Mouse (Mus musculus): ENCODE measurements around the gene Zfp472. TPM values are rescaled to one million over a fixed set of nuclear protein-coding genes. Genes with fewer than 3 reads are reported as not detected.

Zfp472 gene
- polyA plus RNA-seq (2015; fragmentation: Nextera tagmentation; extraction: Ambion mirVana): 8.1 and 8.4 TPM in 2 replicates

DNA sequence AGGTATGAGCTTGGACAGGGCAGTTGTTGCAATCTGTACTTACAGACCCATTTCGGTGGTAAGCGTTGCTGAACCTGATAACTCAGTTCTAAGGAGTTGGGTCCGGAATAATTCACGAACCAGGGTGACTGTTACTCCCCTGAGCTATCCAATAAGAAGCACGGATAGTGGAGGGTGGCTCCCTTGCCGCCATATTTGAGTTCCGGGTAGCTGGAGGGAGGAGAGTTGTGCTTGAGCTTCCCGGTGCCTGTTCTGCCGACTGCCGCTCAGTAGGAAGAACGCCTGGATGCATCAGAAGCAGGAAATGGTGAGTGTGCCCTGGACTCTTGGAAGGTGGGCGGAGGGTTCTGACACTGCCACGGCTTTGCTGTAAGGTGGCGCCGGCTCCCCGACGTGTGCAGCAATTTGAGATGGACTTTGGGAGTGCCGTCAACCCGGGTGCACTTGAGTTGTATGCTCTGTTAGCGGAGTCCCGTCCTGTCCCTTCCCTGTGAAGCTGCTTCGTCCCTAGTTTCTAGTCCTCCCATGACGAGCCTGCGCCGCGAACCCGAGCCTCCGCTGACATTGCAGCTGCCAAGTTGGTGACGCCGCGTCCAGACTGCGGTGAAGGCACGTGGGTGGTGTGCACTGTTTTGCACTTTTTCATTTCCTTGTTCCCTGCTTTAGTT, at the start of gene Zfp472:
Zfp472 (plus strand) TSS at position 192 of the 668 bp plus-strand sequence.
- no peaks in the 10 kb centered on the region for H3K36me3 ChIP-seq (replicated peaks)
- H3K4me3 ChIP-seq: peak within 1 kb of the TSS; percentile 52
- H3K9me3 ChIP-seq: no peaks in the 10 kb centered on the region
- peak; percentile 100 for ATAC-seq (replicated peaks)
- H3K27ac ChIP-seq: peak within 1 kb of the TSS; percentile 45
- peak within 1 kb of the TSS; percentile 34 for H3K9ac ChIP-seq
- H3K4me1 ChIP-seq: peaks cover 18% of the 10 kb centered on the region
- WGBS: under 1% methylated on average over 33 of the region's 33 CpGs
- peak within 1 kb of the TSS; percentile 79 for H3K4me2 ChIP-seq
- H3K27me3 ChIP-seq (replicated peaks): no peaks in the 10 kb centered on the region

DNA sequence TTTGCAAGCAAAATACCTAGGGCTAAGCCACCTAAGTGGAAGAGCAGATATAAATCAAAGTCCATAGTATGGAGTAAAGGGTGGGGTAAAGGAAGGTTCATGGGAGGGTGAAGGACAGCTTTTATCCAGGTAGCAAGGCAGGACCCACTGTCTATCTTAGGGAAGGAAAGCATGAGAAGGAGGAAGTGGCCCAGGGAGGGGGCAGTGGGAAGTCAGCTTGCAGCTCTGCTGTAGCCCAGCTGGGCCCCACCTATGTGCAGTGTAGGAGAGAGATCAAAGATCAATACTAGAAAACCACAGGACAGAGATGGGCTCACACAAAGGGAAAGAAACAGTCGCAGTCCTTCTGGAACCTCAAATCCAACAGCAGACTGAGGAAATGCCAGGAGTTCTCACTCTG, 49.5 kb upstream of the Zfp472 start:
- Histone ChIP-seq H3K9ac (no peak overlapping the region), H3K9me3 (no peaks in the 10 kb centered on the region), H3K27ac (no peak overlapping the region), H3K4me3 (no peak overlapping the region), H3K36me3 (replicated peaks) (no peaks in the 10 kb centered on the region), H3K4me1 (no peaks in the 10 kb centered on the region), H3K4me2 (no peak overlapping the region), H3K27me3 (replicated peaks) (no peaks in the 10 kb centered on the region)
- 84% methylated on average over 1 of the region's 1 CpGs for WGBS
- no peak for ATAC-seq (replicated peaks)

DNA sequence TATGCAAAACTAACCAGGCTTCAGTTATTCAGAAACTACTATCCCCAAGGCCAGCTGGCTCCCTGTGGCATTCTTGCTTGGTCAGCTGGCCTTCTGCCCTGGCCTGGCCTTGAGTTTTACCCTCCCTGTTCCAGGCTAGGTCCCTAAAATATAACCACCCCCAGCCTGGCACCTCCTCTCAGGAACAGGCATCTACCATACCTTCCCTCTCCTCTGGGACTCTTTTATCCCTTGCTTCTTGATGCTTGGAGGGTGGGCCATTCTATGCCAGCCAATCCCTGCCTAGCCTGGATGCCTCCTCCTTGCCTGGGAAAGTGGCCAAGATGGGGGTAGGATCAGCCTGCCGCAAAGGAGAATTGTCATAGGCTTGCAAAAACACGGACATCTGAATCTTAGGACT, 48.5 kb upstream of the Zfp472 start, which contains the start of gene Cyp4f14:
Cyp4f14 (minus strand) TSS at position 212 of the 400 bp plus-strand sequence.
- Histone ChIP-seq H3K4me2 (no peak within 1 kb of the TSS), H3K36me3 (replicated peaks) (no peaks in the 10 kb centered on the region), H3K27me3 (replicated peaks) (no peaks in the 10 kb centered on the region), H3K9ac (no peak within 1 kb of the TSS), H3K4me1 (no peaks in the 10 kb centered on the region), H3K4me3 (no peak within 1 kb of the TSS), H3K27ac (no peak within 1 kb of the TSS), H3K9me3 (no peaks in the 10 kb centered on the region)
- no peak for ATAC-seq (replicated peaks)
- WGBS: 57% methylated on average over 2 of the region's 2 CpGs

DNA sequence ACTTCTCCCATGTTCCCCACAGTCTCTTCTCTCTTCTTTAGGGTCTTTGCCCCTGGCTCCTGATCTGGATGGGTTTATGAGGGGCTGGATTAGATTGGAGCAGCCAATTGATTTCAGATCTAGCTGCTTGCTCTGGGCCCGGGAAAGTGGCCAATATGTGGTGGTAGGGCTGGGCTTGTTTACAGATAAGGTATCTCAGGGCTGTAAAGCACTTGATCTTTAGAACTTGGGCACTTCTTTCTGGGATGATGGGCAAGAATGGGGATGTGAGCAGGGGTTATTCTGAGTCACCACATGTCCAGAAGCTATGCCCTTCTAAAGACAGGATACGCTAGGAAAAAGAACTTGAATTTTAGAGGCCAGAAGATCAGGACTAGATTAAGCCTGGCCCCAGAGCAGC, 46.5 kb upstream of the Zfp472 start:
- Histone ChIP-seq H3K27me3 (replicated peaks) (no peaks in the 10 kb centered on the region), H3K9ac (no peak overlapping the region), H3K4me1 (no peaks in the 10 kb centered on the region), H3K9me3 (no peaks in the 10 kb centered on the region), H3K27ac (no peak overlapping the region), H3K4me2 (no peak overlapping the region), H3K4me3 (no peak overlapping the region), H3K36me3 (replicated peaks) (no peaks in the 10 kb centered on the region)
- WGBS: 87% methylated on average over 2 of the region's 2 CpGs
- no peak for ATAC-seq (replicated peaks)

DNA sequence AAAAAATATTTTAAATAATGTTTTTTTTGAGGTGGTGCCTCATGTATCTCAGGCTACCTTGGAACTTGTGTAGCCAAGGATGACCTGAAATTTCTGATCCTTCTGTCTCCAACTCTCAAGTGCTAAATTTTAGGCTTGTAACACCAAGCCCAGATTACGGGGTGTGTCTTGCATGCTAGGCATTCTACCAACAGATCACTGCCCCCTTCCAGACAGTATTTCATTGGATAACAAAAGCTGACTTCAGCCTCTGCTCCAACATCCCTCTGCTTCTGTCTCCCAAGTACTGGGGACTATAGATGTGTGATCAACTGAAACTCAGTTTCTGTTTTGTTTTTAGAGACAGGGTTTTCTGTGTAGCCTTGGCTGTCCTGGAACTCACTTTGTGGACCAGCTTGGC, 41.9 kb upstream of the Zfp472 start:
- Histone ChIP-seq H3K4me3 (no peak overlapping the region), H3K4me2 (no peak overlapping the region), H3K36me3 (replicated peaks) (no peaks in the 10 kb centered on the region), H3K27me3 (replicated peaks) (peaks cover 9% of the 10 kb centered on the region; the same call in 1 of the 2 replicates), H3K9me3 (no peaks in the 10 kb centered on the region), H3K4me1 (peaks cover 5% of the 10 kb centered on the region; the same call in 1 of the 2 replicates), H3K9ac (no peak overlapping the region), H3K27ac (no peak overlapping the region)
- no peak for ATAC-seq (replicated peaks)
- 95% methylated on average over 1 of the region's 1 CpGs for WGBS

DNA sequence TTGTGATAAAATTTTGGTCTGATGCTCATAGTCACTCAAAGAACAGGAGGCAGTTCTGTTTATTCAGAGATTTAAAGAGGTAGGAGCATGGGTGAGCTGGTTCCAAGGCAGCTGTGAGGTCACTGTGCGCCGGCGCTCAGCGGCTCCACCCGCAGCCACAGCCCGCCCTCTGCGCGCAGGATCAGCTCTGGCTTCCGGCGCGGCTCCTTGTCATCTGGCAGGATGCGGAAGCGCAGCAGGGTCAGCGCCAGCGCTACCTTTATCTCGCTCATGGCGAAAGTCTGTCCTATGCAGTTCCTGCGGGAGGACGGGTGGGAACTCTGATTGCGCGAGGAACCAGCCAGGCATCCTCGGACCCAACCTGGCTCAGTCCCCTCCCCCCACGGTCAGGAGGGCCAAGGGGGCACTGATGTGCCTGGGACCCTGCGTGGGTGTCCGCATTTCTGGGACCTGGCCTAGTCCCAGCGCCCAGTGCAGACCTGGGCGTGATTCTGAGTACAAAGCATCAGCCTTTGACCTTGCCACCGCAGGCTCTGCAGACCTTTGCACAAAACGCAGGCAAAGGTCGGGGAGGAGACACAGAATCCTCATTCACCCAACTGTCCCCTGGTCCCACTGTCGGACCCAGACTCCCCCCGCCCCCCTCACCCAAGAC, 40.8 kb upstream of the Zfp472 start:
- peaks cover 9% of the 10 kb centered on the region; the same call in 1 of the 2 replicates for H3K27me3 ChIP-seq (replicated peaks)
- peak overlapping the region; percentile 51 for H3K4me3 ChIP-seq
- peak overlapping the region; percentile 60 for H3K9ac ChIP-seq
- H3K27ac ChIP-seq: peak overlapping the region; percentile 64
- peaks cover 5% of the 10 kb centered on the region; the same call in 1 of the 2 replicates for H3K4me1 ChIP-seq
- H3K36me3 ChIP-seq (replicated peaks): no peaks in the 10 kb centered on the region
- WGBS: 15% methylated on average over 32 of the region's 32 CpGs
- peak overlapping the region; percentile 77 for H3K4me2 ChIP-seq
- H3K9me3 ChIP-seq: no peaks in the 10 kb centered on the region
- peak; percentile 97 for ATAC-seq (replicated peaks)

DNA sequence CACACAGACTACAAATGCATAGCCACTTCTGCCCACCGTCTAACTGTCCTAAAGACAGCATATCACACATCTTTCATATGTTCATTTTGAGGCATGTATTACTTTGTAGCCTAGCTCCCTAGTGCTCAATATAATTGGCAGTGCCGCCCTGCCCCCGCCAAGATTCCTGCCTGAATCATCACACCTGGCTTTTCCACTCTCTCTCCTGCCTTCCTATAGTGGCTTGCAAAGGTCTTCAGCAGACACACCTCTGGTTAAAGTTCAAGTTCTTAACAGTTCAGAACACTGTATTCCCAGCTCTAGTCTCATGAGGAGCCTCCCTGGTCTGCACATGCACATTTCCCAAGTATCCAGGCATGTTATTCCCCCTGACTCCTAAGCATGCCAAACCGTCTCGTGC, 37.8 kb upstream of the Zfp472 start:
- ATAC-seq (replicated peaks): no peak
- H3K9me3 ChIP-seq: no peaks in the 10 kb centered on the region
- H3K36me3 ChIP-seq (replicated peaks): no peaks in the 10 kb centered on the region

DNA sequence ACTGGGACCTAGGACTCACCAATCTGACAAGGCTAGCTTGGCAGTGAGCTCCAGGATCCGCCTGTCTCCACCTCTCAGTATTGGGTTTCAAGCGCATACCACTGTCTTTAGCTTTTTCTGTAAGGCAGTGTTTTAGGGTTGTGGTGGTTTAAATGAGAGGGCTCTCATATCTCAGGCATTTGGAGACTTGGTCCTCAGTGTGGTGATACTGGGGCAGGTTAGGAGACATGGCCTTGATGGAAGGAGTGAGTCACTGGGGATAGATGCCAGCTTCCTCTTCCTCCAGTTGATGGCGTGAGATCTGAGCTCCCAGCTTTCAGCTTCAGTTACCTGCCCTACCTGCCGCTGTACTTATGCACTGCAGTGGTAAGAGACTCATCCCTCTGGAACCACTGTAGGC, 25.8 kb upstream of the Zfp472 start:
- Histone ChIP-seq H3K27me3 (replicated peaks) (no peaks in the 10 kb centered on the region; the same call in 1 of the 2 replicates), H3K9ac (no peak overlapping the region), H3K4me3 (no peak overlapping the region), H3K4me1 (no peaks in the 10 kb centered on the region), H3K27ac (no peak overlapping the region), H3K9me3 (no peaks in the 10 kb centered on the region), H3K36me3 (replicated peaks) (no peaks in the 10 kb centered on the region), H3K4me2 (no peak overlapping the region)
- no peak for ATAC-seq (replicated peaks)
- 78% methylated on average over 4 of the region's 4 CpGs for WGBS

More for the DNA sequence above, 37.8 kb upstream of the Zfp472 start:
- Histone ChIP-seq H3K9ac (no peak overlapping the region), H3K4me3 (no peak overlapping the region), H3K4me2 (no peak overlapping the region), H3K27ac (no peak overlapping the region), H3K27me3 (replicated peaks) (peaks cover 15% of the 10 kb centered on the region; the same call in 1 of the 2 replicates), H3K4me1 (peaks cover 5% of the 10 kb centered on the region; the same call in 1 of the 2 replicates)
- 88% methylated on average over 5 of the region's 5 CpGs for WGBS

DNA sequence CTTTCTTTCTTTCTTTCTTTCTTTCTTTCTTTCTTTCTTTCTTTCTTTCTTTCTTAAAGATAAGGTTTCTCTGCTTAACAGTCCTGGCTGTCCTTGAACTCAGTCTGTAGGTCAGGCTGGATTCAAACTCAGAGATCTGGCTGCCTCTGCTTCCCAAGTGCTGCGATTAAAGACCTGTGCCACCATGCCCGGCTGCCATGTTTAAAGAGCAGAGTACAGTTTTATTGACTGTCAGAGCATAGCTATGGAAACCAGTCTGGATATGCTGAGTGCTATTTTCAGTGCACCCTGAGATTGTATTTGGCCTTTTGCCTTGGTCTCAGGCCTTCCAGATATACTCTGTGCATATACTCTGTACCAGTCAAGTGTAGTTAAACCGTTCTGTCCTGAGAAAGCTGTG, 22.0 kb upstream of the Zfp472 start:
- H3K4me1 ChIP-seq: peaks cover 6% of the 10 kb centered on the region; the same call in 1 of the 2 replicates
- WGBS: 94% methylated on average over 3 of the region's 3 CpGs
- H3K9ac ChIP-seq: no peak overlapping the region
- H3K9me3 ChIP-seq: no peaks in the 10 kb centered on the region
- no peak overlapping the region for H3K4me3 ChIP-seq
- ATAC-seq (replicated peaks): no peak
- H3K27me3 ChIP-seq (replicated peaks): no peaks in the 10 kb centered on the region; the same call in 1 of the 2 replicates
- H3K36me3 ChIP-seq (replicated peaks): no peaks in the 10 kb centered on the region
- H3K4me2 ChIP-seq: no peak overlapping the region
- no peak overlapping the region for H3K27ac ChIP-seq

DNA sequence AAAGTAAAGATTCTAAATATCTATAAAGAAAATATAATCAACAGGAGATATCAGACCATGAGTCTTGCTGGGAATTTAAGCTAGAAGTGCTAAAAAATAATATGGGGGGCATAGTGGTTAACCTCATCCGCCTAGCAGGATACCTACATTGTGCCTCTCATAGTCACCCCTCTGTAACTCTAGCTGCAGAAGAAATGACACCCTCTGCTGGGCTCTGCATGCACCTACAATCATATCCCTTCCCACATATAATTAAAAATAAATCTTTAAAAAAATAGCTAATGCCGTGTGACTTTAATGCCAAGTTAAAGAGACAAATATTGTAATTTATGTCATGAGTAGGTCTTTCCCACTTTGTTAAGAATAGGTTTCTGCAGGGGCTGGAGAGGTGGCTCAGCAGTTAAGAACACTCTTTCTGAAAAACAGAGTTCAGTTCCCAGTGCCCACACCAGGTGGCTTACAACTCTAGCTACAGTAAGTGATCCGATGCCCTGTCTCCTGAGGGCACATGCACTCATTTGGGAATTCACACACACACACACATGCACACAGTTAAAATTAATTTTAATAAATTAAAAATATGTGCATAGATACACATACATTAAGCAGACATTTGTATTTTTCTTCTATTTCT, 21.1 kb upstream of the Zfp472 start:
- Histone ChIP-seq H3K36me3 (replicated peaks) (no peaks in the 10 kb centered on the region), H3K9me3 (no peaks in the 10 kb centered on the region), H3K9ac (no peak overlapping the region), H3K4me1 (peaks cover 6% of the 10 kb centered on the region; the same call in 1 of the 2 replicates), H3K4me2 (no peak overlapping the region), H3K4me3 (no peak overlapping the region), H3K27ac (no peak overlapping the region), H3K27me3 (replicated peaks) (no peaks in the 10 kb centered on the region)
- no peak for ATAC-seq (replicated peaks)
- WGBS: 71% methylated on average over 3 of the region's 3 CpGs

DNA sequence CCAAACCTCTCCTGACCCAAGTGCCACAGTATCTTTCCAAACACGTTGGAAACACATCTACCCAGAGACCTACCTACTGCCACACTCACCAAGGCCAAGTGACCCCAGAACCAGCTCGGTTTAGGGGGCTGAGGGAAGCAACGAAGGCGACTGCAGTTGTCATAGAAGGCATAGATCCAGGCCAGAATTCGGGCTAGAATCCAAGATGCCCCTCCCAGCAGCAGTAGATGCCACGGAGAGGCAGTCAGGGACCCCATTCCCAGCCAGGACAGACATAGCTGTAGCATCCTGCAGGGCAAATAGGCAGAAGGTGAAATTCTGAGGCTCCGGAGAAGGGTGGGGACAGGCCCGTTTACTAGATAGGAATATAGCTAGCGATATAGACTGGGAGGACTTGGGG, 18.9 kb upstream of the Zfp472 start:
- H3K36me3 ChIP-seq (replicated peaks): no peaks in the 10 kb centered on the region
- WGBS: 65% methylated on average over 9 of the region's 9 CpGs
- H3K9me3 ChIP-seq: no peaks in the 10 kb centered on the region
- no peak for ATAC-seq (replicated peaks)
- H3K27me3 ChIP-seq (replicated peaks): no peaks in the 10 kb centered on the region
- H3K4me2 ChIP-seq: peak overlapping the region; percentile 56
- peak overlapping the region; percentile 10; the same call in 1 of the 2 replicates for H3K27ac ChIP-seq
- H3K4me1 ChIP-seq: peaks cover 6% of the 10 kb centered on the region; the same call in 1 of the 2 replicates
- H3K9ac ChIP-seq: peak overlapping the region; percentile 34; the same call in 1 of the 2 replicates
- H3K4me3 ChIP-seq: peak overlapping the region; percentile 41
